Mouse (Mus musculus) heart, postnatal 0 days (tissue): Measurements from ENCODE around the gene Phb2.

Source experiments
- CTCF ChIP-seq: IDR thresholded peaks from 2 replicates; pipeline ENCODE4 v1.5.1; 2016; ENCODE audit warnings: antibody characterized with exemption, control low read depth, low read depth
- EP300 ChIP-seq: IDR thresholded peaks from 2 replicates; pipeline ENCODE4 v1.6.1; 2016; ENCODE audit warnings: antibody characterized with exemption, low read depth

DNA sequence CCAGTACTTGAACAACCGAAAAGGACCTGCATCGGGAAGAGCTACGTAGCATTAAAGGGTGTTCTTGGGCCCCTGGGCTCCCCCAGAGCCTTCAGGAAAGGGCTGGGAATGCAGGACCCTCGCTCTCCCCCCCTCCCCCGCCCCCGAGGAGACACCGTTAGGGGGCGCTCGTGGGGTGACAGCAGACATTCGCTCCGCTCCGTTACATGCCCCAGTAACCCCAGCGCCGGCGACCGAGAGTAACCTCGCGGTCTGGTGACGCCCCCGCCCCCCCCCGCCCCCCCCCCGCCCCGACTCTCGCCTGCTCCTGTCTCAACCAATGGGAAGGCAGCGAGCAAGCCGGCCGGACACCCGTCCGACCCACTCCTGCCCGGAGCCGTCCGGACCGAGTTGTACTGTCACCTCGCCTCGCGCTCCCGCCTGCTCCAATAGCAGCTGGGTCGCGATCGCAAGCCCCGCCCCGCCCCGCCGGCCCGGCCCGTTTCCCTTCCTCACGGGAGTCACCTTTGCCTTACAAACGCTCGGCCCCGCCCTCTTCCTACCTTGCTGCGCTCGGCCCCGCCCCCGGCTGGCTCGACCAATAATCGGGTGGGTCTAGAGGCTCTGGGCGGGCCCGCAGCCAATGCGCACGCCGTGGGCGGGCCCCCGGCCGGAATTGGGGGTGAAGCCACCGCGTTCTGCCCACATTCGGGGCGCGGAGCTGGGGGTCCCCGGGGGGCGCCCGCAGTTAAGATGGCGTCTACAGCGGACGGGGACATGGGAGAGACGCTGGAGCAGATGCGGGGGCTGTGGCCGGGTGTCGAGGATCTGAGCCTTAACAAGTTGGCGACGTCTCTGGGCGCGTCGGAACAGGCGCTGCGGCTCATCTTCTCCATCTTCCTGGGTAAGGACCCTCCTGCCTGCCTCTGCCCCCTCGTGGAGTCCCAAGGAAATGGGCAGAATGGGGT is 49.4 kb upstream of the Phb2 start, which contains the start of gene Lpcat3:
- TF ChIP-seq CTCF (peak; percentile 68), EP300 (peak; percentile 10; the same call in 1 of the 2 replicates)
